In the genomic region with DNA sequence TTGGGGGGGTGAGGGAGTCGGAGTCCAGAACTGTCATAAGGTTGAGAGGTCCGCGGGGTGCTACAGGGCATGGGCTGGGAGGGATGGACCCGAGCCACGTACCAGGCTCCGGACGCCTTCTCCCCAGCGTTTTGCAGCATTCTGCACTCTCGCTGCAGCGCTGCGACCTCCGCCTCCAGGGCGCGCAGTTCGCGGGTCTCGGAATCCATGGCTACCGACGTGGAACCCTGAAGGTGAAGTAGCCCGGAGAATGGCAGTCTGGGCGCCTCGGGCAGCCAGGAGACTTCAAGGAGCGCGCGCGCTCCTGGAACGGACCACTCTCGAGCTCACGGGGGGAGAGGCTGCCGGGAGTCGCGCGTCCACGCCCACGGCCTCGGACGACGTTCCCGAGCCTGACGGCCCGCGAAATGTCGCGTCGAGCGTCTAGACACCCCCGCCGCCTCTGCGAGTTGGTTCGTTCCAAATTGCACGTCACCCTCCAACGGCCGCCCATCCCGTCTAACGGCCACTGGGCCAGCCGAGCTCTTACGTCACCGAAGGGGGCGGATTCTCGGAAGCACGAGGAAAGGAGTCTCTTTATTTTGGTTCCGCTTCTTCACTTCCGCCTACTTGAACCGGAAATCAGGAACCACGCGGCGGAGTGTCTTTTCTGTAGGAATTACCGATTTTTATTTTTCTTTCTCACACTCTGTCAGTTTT, we compare ENCODE assay signal across 8 mouse cellular contexts. TPM values are rescaled to one million over a fixed set of nuclear protein-coding genes. Genes with fewer than 3 reads are reported as not detected.
DNase-seq lines count a peak whose midpoint lies in the region; ATAC-seq and TF ChIP-seq lines count a peak whose summit lies in the region.

A gene (minus strand): TSS at position 305 of the 699 bp plus-strand sequence.
A gene (plus strand): TSS at position 598 of the 699 bp plus-strand sequence.

- WGBS in kidney, embryonic 14.5 days = 0% methylated on average over 68 of the region's 68 CpGs
- under 1% methylated on average over 68 of the region's 68 CpGs for WGBS in limb, embryonic 15.5 days

- H3K4me3 ChIP-seq in bone marrow macrophage, adult 2 months (ENCODE audit: insufficient read depth, low read length) = peak within 1 kb of the TSS; percentile 91
- H3K4me3 ChIP-seq in embryonic fibroblast, embryonic 13.5 days (ENCODE audit: insufficient read depth, low read length) = peak within 1 kb of the TSS; percentile 90
- peak within 1 kb of the TSS; percentile 85 for H3K4me3 ChIP-seq in kidney, embryonic 14.5 days (ENCODE audit: low read length)
- H3K4me3 ChIP-seq in limb, embryonic 15.5 days = peak within 1 kb of the TSS; percentile 70

- H3K36me3 ChIP-seq in kidney, embryonic 14.5 days (ENCODE audit: control insufficient read depth, insufficient read depth, low read length) = peaks cover 10% of the 10 kb centered on the region; the same call in 1 of the 2 replicates
- H3K36me3 ChIP-seq in limb, embryonic 15.5 days = peaks cover 4% of the 10 kb centered on the region; the same call in 1 of the 2 replicates

- H3K27ac ChIP-seq in bone marrow macrophage, adult 2 months (ENCODE audit: insufficient read depth, low read depth, low read length) = peak within 1 kb of the TSS; percentile 69
- peak within 1 kb of the TSS; percentile 54 for H3K27ac ChIP-seq in embryonic fibroblast, embryonic 13.5 days (ENCODE audit: insufficient read depth, low read length)
- H3K27ac ChIP-seq in kidney, embryonic 14.5 days (ENCODE audit: low read depth, low read length) = 0 out of 2 replicates have a peak within 1 kb of the TSS, but pooled peaks have one; percentile 47
- peak within 1 kb of the TSS; percentile 81 for H3K27ac ChIP-seq in limb, embryonic 15.5 days

- peaks cover 3% of the 10 kb centered on the region; the same call in 1 of the 2 replicates for H3K4me1 ChIP-seq in bone marrow macrophage, adult 2 months (ENCODE audit: control insufficient read depth, insufficient read depth, low read length)
- H3K4me1 ChIP-seq in embryonic fibroblast, embryonic 13.5 days (ENCODE audit: control insufficient read depth, insufficient read depth, low read length) = peaks cover 2% of the 10 kb centered on the region; the same call in 1 of the 2 replicates
- H3K4me1 ChIP-seq in kidney, embryonic 14.5 days (ENCODE audit: control insufficient read depth, insufficient read depth, low read length) = 0 out of 2 replicates have a peak, but pooled peaks cover 6% of the 10 kb centered on the region
- H3K4me1 ChIP-seq in limb, embryonic 15.5 days = peaks cover 22% of the 10 kb centered on the region

- no peaks in the 10 kb centered on the region for H3K27me3 ChIP-seq in kidney, embryonic 14.5 days (ENCODE audit: control insufficient read depth, insufficient read depth, low read length)
- H3K27me3 ChIP-seq in limb, embryonic 15.5 days = no peaks in the 10 kb centered on the region

- H3K9me3 ChIP-seq in kidney, embryonic 14.5 days (ENCODE audit: control insufficient read depth, low read length) = no peaks in the 10 kb centered on the region
- no peaks in the 10 kb centered on the region for H3K9me3 ChIP-seq in limb, embryonic 15.5 days

- DNase-seq in A20 (ENCODE audit: low read depth, low spot score) = peak; percentile 100
- DNase-seq in heart, adult 9 months (ENCODE audit: low spot score in 2 of 2) = peak; percentile 97 to 99
- peak; percentile 97 to 99 for DNase-seq in monocyte, adult 2 months (ENCODE audit: low read depth in 1 of 2, low spot score in 2 of 2)
- peak; percentile 99 for DNase-seq in spleen, postnatal 36 days (ENCODE audit: low spot score in 2 of 2)

- TF ChIP-seq CTCF in bone marrow macrophage, adult 2 months (IDR thresholded peaks at IDR 0.05; ENCODE audit: low read depth, low read length) = no peak
- no peak for TF ChIP-seq CTCF in embryonic fibroblast, embryonic 13.5 days (IDR thresholded peaks at IDR 0.05; ENCODE audit: borderline replicate concordance, insufficient read depth, low read length)

- ATAC-seq in kidney, embryonic 14.5 days (ENCODE audit: low FRiP score, low TSS enrichment) = peak; percentile 99
- ATAC-seq in limb, embryonic 15.5 days (ENCODE audit: insufficient number of reproducible peaks, low FRiP score, low TSS enrichment, low read depth) = peak; percentile 100

- peak within 1 kb of the TSS; percentile 77 for H3K4me2 ChIP-seq in kidney, embryonic 14.5 days (replicated peaks; ENCODE audit: low read depth, low read length)
- peak within 1 kb of the TSS; percentile 89 for H3K4me2 ChIP-seq in limb, embryonic 15.5 days

- TF ChIP-seq POLR2A in bone marrow macrophage, adult 2 months (IDR thresholded peaks at IDR 0.05; ENCODE audit: borderline replicate concordance, low read depth, low read length) = no peak
- peak; percentile 47; the same call in 1 of the 2 replicates for TF ChIP-seq POLR2A in embryonic fibroblast, embryonic 13.5 days (IDR thresholded peaks at IDR 0.05; ENCODE audit: low read depth, low read length)

- peak within 1 kb of the TSS; percentile 70 for H3K9ac ChIP-seq in kidney, embryonic 14.5 days (ENCODE audit: low read depth, low read length)
- H3K9ac ChIP-seq in limb, embryonic 15.5 days = peak within 1 kb of the TSS; percentile 50

RNA-seq across cellular contexts. Expression of the first gene that starts in this region (rescaled TPM):
- polyA plus RNA-seq in bone marrow macrophage, adult 2 months (2012; ENCODE audit: insufficient read depth, insufficient read length, missing spikeins) = 6.9 and 8.3 TPM in 2 replicates
- polyA plus RNA-seq in embryonic fibroblast, embryonic 13.5 days (2011; ENCODE audit: insufficient read length, low read depth, missing spikeins) = 6.5 and 9.0 TPM in 2 replicates
- polyA plus RNA-seq in kidney, embryonic 14.5 days (2014; fragmentation: Nextera tagmentation; extraction: Ambion mirVana) = 34.1 and 45.5 TPM in 2 replicates
- polyA plus RNA-seq in limb, embryonic 15.5 days (2015; fragmentation: Nextera tagmentation; extraction: Ambion mirVana) = 19.5 and 21.5 TPM in 2 replicates

RNA-seq across cellular contexts. Expression of the second gene that starts in this region (rescaled TPM):
- 8.7 and 13.0 TPM in 2 replicates for polyA plus RNA-seq in bone marrow macrophage, adult 2 months (2012; ENCODE audit: insufficient read depth, insufficient read length, missing spikeins)
- 18.6 and 20.5 TPM in 2 replicates for polyA plus RNA-seq in embryonic fibroblast, embryonic 13.5 days (2011; ENCODE audit: insufficient read length, low read depth, missing spikeins)
- 18.6 and 22.0 TPM in 2 replicates for polyA plus RNA-seq in kidney, embryonic 14.5 days (2014; fragmentation: Nextera tagmentation; extraction: Ambion mirVana)
- 13.6 and 14.6 TPM in 2 replicates for polyA plus RNA-seq in limb, embryonic 15.5 days (2015; fragmentation: Nextera tagmentation; extraction: Ambion mirVana)

Comparison
In these comparisons a context has a peak if more than half of its experiments do, and no peak if none do; other contexts are left out.
1. Peak in every context shown above with its lines: DNase-seq, ATAC-seq, H3K4me3 ChIP-seq and H3K27ac ChIP-seq.